Mouse (Mus musculus): ENCODE measurements around the gene Gclc. TPM values are rescaled to one million over a fixed set of nuclear protein-coding genes. Genes with fewer than 3 reads are reported as not detected.

Gclc gene
- polyA plus RNA-seq, 1 experiment = 21.5 TPM

- no peak overlapping the region for H3K4me3 ChIP-seq (ENCODE audit: insufficient read depth, poor library complexity, severe bottlenecking)
- H3K79me3 ChIP-seq (ENCODE audit: low read depth) = no peaks in the 10 kb centered on the region
- no peak for TF ChIP-seq MYOD1 (IDR thresholded peaks at IDR 0.05; ENCODE audit: control insufficient read depth, insufficient read length, low read depth)
- TF ChIP-seq CEBPB (IDR thresholded peaks at IDR 0.05; ENCODE audit: low read depth) = no peak
- no peak for TF ChIP-seq USF1 (IDR thresholded peaks at IDR 0.05; ENCODE audit: low read depth)
- no peak for TF ChIP-seq MAX (IDR thresholded peaks at IDR 0.05)
- no peak for TF ChIP-seq CTCF (IDR thresholded peaks at IDR 0.05; ENCODE audit: control insufficient read depth, insufficient read depth, insufficient read length)
- TF ChIP-seq MYOG (IDR thresholded peaks at IDR 0.05; ENCODE audit: control insufficient read depth, extremely low read depth, insufficient read length) = no peak
- TF ChIP-seq FOSL1 (IDR thresholded peaks at IDR 0.05; ENCODE audit: insufficient read depth, low read length, poor library complexity, severe bottlenecking) = no peak
- no peaks in the 10 kb centered on the region for H3K36me3 ChIP-seq (ENCODE audit: control insufficient read depth, insufficient read depth)
- H3K79me2 ChIP-seq (ENCODE audit: control insufficient read depth, insufficient read depth) = no peaks in the 10 kb centered on the region
- H3ac ChIP-seq (ENCODE audit: control insufficient read depth, insufficient read length, low read depth) = no peak overlapping the region
- H3K27me3 ChIP-seq (ENCODE audit: control insufficient read depth, insufficient read depth, insufficient read length) = no peaks in the 10 kb centered on the region
These were observed 35.4 kb upstream of the Gclc start for GRCm38 (mm10) chr9:77718816-77719411.

GRCm38 (mm10) chr9:77719675-77720074 lies 34.7 kb upstream of the Gclc start:
- no peak for TF ChIP-seq CEBPB (IDR thresholded peaks at IDR 0.05; ENCODE audit: low read depth)
- no peak for TF ChIP-seq MYOG (IDR thresholded peaks at IDR 0.05; ENCODE audit: control insufficient read depth, extremely low read depth, insufficient read length)
- no peak for TF ChIP-seq USF1 (IDR thresholded peaks at IDR 0.05; ENCODE audit: low read depth)
- TF ChIP-seq MYOD1 (IDR thresholded peaks at IDR 0.05; ENCODE audit: control insufficient read depth, insufficient read length, low read depth) = no peak
- no peak for TF ChIP-seq FOSL1 (IDR thresholded peaks at IDR 0.05; ENCODE audit: insufficient read depth, low read length, poor library complexity, severe bottlenecking)
- TF ChIP-seq MAX (IDR thresholded peaks at IDR 0.05) = no peak
- TF ChIP-seq CTCF (IDR thresholded peaks at IDR 0.05; ENCODE audit: control insufficient read depth, insufficient read depth, insufficient read length) = no peak
- Histone ChIP-seq H3K79me3 (ENCODE audit: low read depth) (no peaks in the 10 kb centered on the region), H3ac (ENCODE audit: control insufficient read depth, insufficient read length, low read depth) (no peak overlapping the region), H3K27me3 (ENCODE audit: control insufficient read depth, insufficient read depth, insufficient read length) (no peaks in the 10 kb centered on the region), H3K79me2 (ENCODE audit: control insufficient read depth, insufficient read depth) (no peaks in the 10 kb centered on the region), H3K4me3 (ENCODE audit: insufficient read depth, poor library complexity, severe bottlenecking) (no peak overlapping the region), H3K36me3 (ENCODE audit: control insufficient read depth, insufficient read depth) (no peaks in the 10 kb centered on the region)

GRCm38 (mm10) chr9:77722381-77722780 lies 32.0 kb upstream of the Gclc start:
- H3K4me3 ChIP-seq (ENCODE audit: insufficient read depth, poor library complexity, severe bottlenecking) = no peak overlapping the region
- H3K79me2 ChIP-seq (ENCODE audit: control insufficient read depth, insufficient read depth) = no peaks in the 10 kb centered on the region
- no peak overlapping the region for H3ac ChIP-seq (ENCODE audit: control insufficient read depth, insufficient read length, low read depth)
- no peaks in the 10 kb centered on the region for H3K36me3 ChIP-seq (ENCODE audit: control insufficient read depth, insufficient read depth)
- no peaks in the 10 kb centered on the region for H3K27me3 ChIP-seq (ENCODE audit: control insufficient read depth, insufficient read depth, insufficient read length)
- H3K79me3 ChIP-seq (ENCODE audit: low read depth) = no peaks in the 10 kb centered on the region
- TF ChIP-seq MAX (IDR thresholded peaks at IDR 0.05) = no peak
- no peak for TF ChIP-seq CTCF (IDR thresholded peaks at IDR 0.05; ENCODE audit: control insufficient read depth, insufficient read depth, insufficient read length)
- TF ChIP-seq MYOG (IDR thresholded peaks at IDR 0.05; ENCODE audit: control insufficient read depth, extremely low read depth, insufficient read length) = no peak
- no peak for TF ChIP-seq FOSL1 (IDR thresholded peaks at IDR 0.05; ENCODE audit: insufficient read depth, low read length, poor library complexity, severe bottlenecking)
- TF ChIP-seq MYOD1 (IDR thresholded peaks at IDR 0.05; ENCODE audit: control insufficient read depth, insufficient read length, low read depth) = no peak

GRCm38 (mm10) chr9:77724216-77724615 lies 30.1 kb upstream of the Gclc start:
- Histone ChIP-seq H3ac (ENCODE audit: control insufficient read depth, insufficient read length, low read depth) (no peak overlapping the region), H3K36me3 (ENCODE audit: control insufficient read depth, insufficient read depth) (no peaks in the 10 kb centered on the region), H3K27me3 (ENCODE audit: control insufficient read depth, insufficient read depth, insufficient read length) (no peaks in the 10 kb centered on the region), H3K79me2 (ENCODE audit: control insufficient read depth, insufficient read depth) (no peaks in the 10 kb centered on the region), H3K4me3 (ENCODE audit: insufficient read depth, poor library complexity, severe bottlenecking) (no peak overlapping the region), H3K79me3 (ENCODE audit: low read depth) (no peaks in the 10 kb centered on the region)
- no peak for TF ChIP-seq FOSL1 (IDR thresholded peaks at IDR 0.05; ENCODE audit: insufficient read depth, low read length, poor library complexity, severe bottlenecking)
- no peak for TF ChIP-seq MAX (IDR thresholded peaks at IDR 0.05)
- TF ChIP-seq USF1 (IDR thresholded peaks at IDR 0.05; ENCODE audit: low read depth) = no peak
- TF ChIP-seq CEBPB (IDR thresholded peaks at IDR 0.05; ENCODE audit: low read depth) = no peak
- no peak for TF ChIP-seq CTCF (IDR thresholded peaks at IDR 0.05; ENCODE audit: control insufficient read depth, insufficient read depth, insufficient read length)
- TF ChIP-seq MYOG (IDR thresholded peaks at IDR 0.05; ENCODE audit: control insufficient read depth, extremely low read depth, insufficient read length) = no peak
- no peak for TF ChIP-seq MYOD1 (IDR thresholded peaks at IDR 0.05; ENCODE audit: control insufficient read depth, insufficient read length, low read depth)

GRCm38 (mm10) chr9:77725448-77725847 lies 28.9 kb upstream of the Gclc start:
- Histone ChIP-seq H3K79me2 (ENCODE audit: control insufficient read depth, insufficient read depth) (no peaks in the 10 kb centered on the region), H3K4me3 (ENCODE audit: insufficient read depth, poor library complexity, severe bottlenecking) (no peak overlapping the region), H3K79me3 (ENCODE audit: low read depth) (no peaks in the 10 kb centered on the region), H3K27me3 (ENCODE audit: control insufficient read depth, insufficient read depth, insufficient read length) (no peaks in the 10 kb centered on the region), H3ac (ENCODE audit: control insufficient read depth, insufficient read length, low read depth) (no peak overlapping the region), H3K36me3 (ENCODE audit: control insufficient read depth, insufficient read depth) (no peaks in the 10 kb centered on the region)
- TF ChIP-seq MYOD1 (IDR thresholded peaks at IDR 0.05; ENCODE audit: control insufficient read depth, insufficient read length, low read depth) (no peak), USF1 (IDR thresholded peaks at IDR 0.05; ENCODE audit: low read depth) (no peak), CTCF (IDR thresholded peaks at IDR 0.05; ENCODE audit: control insufficient read depth, insufficient read depth, insufficient read length) (no peak), FOSL1 (IDR thresholded peaks at IDR 0.05; ENCODE audit: insufficient read depth, low read length, poor library complexity, severe bottlenecking) (no peak)
